21 mouse cellular contexts compared by ENCODE assay signal in the genomic region with DNA sequence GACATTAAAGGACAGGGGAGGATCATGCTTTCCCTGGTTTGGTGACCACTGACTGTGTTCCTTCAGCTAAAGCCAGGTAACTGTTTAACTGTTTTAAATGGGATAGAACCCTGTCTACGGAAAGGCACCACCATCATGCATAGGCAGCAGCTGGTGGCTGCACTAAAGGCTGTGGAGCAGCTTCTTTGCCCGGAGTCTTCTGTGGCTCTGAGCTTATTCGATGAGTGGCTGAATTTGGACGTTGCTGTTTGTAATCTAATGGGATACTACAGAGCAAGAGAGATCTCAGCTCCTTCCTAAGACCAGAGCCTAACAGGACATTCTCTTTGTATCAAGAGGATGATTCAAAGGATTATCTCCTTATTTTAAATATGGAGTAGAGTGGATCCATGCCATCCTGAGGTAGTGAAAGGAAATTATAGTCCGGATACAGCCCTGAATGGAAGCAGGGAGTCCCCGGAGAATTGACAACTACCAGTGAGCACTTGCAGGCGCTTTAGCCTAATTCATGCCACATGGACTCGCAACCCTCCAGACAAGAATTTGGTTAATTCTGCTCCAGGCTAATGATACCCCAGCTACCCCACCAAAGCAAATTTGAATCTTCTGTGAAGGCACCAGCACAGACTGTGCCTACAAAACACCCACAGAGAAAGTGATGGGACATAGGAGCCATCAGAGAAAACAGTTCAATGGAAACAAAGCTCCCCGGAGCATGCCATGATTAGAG. TPM values are rescaled to one million over a fixed set of nuclear protein-coding genes. Genes with fewer than 3 reads are reported as not detected.
A peak's percentile ranks its signal among the peaks of the same experiment; 100 is the strongest.
DNase-seq lines count a peak whose midpoint lies in the region; ATAC-seq lines count a peak whose summit lies in the region.
"Had no signal": no experiment of that assay in that cellular context is flagged by ENCODE, and none has a peak within 500 bp of the region (broad histone marks: within the 10 kb centered on the region; RNA-seq: fewer than 3 reads in every experiment).

No protein-coding gene starts in this region.

- no peaks in the 10 kb centered on the region for H3K9me3 ChIP-seq in forebrain, embryonic 10.5 days
- peaks cover 3% of the 10 kb centered on the region; the same call in 1 of the 2 replicates for H3K9me3 ChIP-seq in forebrain, embryonic 16.5 days (ENCODE audit: control insufficient read depth, low read length)
- no peaks in the 10 kb centered on the region for H3K9me3 ChIP-seq in midbrain, embryonic 14.5 days (ENCODE audit: control insufficient read depth, low read length)
- no peaks in the 10 kb centered on the region for H3K9me3 ChIP-seq in midbrain, embryonic 15.5 days
- H3K9me3 ChIP-seq in embryonic facial prominence, embryonic 13.5 days: no peaks in the 10 kb centered on the region
- no peaks in the 10 kb centered on the region for H3K9me3 ChIP-seq in intestine, embryonic 16.5 days (ENCODE audit: control insufficient read depth, low read length)
- H3K9me3 ChIP-seq: neural tube, embryonic 13.5 days had no signal

- no peak for DNase-seq in forebrain, embryonic 10.5 days (ENCODE audit: extremely low spot score, low spot score)
- DNase-seq in midbrain, embryonic 14.5 days: peak; percentile 1
- no peak for DNase-seq in gastrocnemius, postnatal 4 days (ENCODE audit: low spot score in 2 of 2)
- DNase-seq in spleen, postnatal 10 days (ENCODE audit: low spot score in 2 of 2): no peak
- DNase-seq: adrenal gland, postnatal 25 days; cerebellum, adult 18-20 months; forebrain, postnatal 0 days; gastrocnemius, adult 2 months; heart, postnatal 4 days; kidney, adult 2 months; kidney, postnatal 10 days; lung, adult 2 months; thymus, postnatal 36 days had no signal

- H3K27ac ChIP-seq in forebrain, embryonic 10.5 days: peak overlapping the region; percentile 62
- no peak overlapping the region for H3K27ac ChIP-seq in forebrain, embryonic 16.5 days (ENCODE audit: low read length)
- H3K27ac ChIP-seq in midbrain, embryonic 14.5 days (replicated peaks; ENCODE audit: low read depth, low read length): no peak overlapping the region
- H3K27ac ChIP-seq in midbrain, embryonic 15.5 days: no peak overlapping the region
- H3K27ac ChIP-seq in embryonic facial prominence, embryonic 13.5 days: peak overlapping the region; percentile 41; the same call in 1 of the 2 replicates
- H3K27ac ChIP-seq in intestine, embryonic 16.5 days (ENCODE audit: low read length): no peak overlapping the region
- H3K27ac ChIP-seq: gastrocnemius, adult 2 months; neural tube, embryonic 13.5 days had no signal

- WGBS in forebrain, embryonic 10.5 days: 73% methylated on average over 9 of the region's 9 CpGs
- WGBS in forebrain, embryonic 16.5 days: 71% methylated on average over 9 of the region's 9 CpGs
- 78% methylated on average over 9 of the region's 9 CpGs for WGBS in midbrain, embryonic 14.5 days
- WGBS in midbrain, embryonic 15.5 days: 68% methylated on average over 9 of the region's 9 CpGs
- 33% methylated on average over 9 of the region's 9 CpGs for WGBS in embryonic facial prominence, embryonic 13.5 days
- 75% methylated on average over 9 of the region's 9 CpGs for WGBS in intestine, embryonic 16.5 days

- no peak overlapping the region for H3K9ac ChIP-seq in forebrain, embryonic 16.5 days (replicated peaks; ENCODE audit: low read depth, low read length)
- H3K9ac ChIP-seq in midbrain, embryonic 14.5 days (replicated peaks; ENCODE audit: low read length): no peak overlapping the region
- no peak overlapping the region for H3K9ac ChIP-seq in midbrain, embryonic 15.5 days
- no peak overlapping the region for H3K9ac ChIP-seq in embryonic facial prominence, embryonic 13.5 days
- no peak overlapping the region for H3K9ac ChIP-seq in intestine, embryonic 16.5 days (ENCODE audit: low read depth, low read length)
- H3K9ac ChIP-seq: forebrain, postnatal 0 days; neural tube, embryonic 13.5 days had no signal

- no peak overlapping the region for H3K4me2 ChIP-seq in forebrain, embryonic 16.5 days (ENCODE audit: low read length)
- no peak overlapping the region for H3K4me2 ChIP-seq in midbrain, embryonic 14.5 days (ENCODE audit: low read length)
- no peak overlapping the region for H3K4me2 ChIP-seq in midbrain, embryonic 15.5 days
- peak overlapping the region; percentile 17; the same call in 1 of the 2 replicates for H3K4me2 ChIP-seq in embryonic facial prominence, embryonic 13.5 days
- no peak overlapping the region for H3K4me2 ChIP-seq in intestine, embryonic 16.5 days (ENCODE audit: low read depth, low read length)
- H3K4me2 ChIP-seq: liver, embryonic 11.5 days; neural tube, embryonic 13.5 days had no signal

- no peaks in the 10 kb centered on the region for H3K36me3 ChIP-seq in forebrain, embryonic 10.5 days (replicated peaks)
- no peaks in the 10 kb centered on the region for H3K36me3 ChIP-seq in forebrain, embryonic 16.5 days (ENCODE audit: control insufficient read depth, insufficient read depth)
- H3K36me3 ChIP-seq in midbrain, embryonic 14.5 days (ENCODE audit: control insufficient read depth, insufficient read depth, low read length): no peaks in the 10 kb centered on the region
- no peaks in the 10 kb centered on the region for H3K36me3 ChIP-seq in midbrain, embryonic 15.5 days (replicated peaks)
- no peaks in the 10 kb centered on the region for H3K36me3 ChIP-seq in embryonic facial prominence, embryonic 13.5 days
- no peaks in the 10 kb centered on the region for H3K36me3 ChIP-seq in intestine, embryonic 16.5 days (ENCODE audit: control insufficient read depth, insufficient read depth, low read length)
- H3K36me3 ChIP-seq: neural tube, embryonic 13.5 days had no signal

- H3K4me1 ChIP-seq in forebrain, embryonic 10.5 days: peaks cover 10% of the 10 kb centered on the region
- H3K4me1 ChIP-seq in forebrain, embryonic 16.5 days (replicated peaks; ENCODE audit: control insufficient read depth, insufficient read depth, low read length): no peaks in the 10 kb centered on the region
- no peaks in the 10 kb centered on the region for H3K4me1 ChIP-seq in midbrain, embryonic 14.5 days (ENCODE audit: control insufficient read depth, insufficient read depth, low read length)
- H3K4me1 ChIP-seq in midbrain, embryonic 15.5 days: no peaks in the 10 kb centered on the region
- H3K4me1 ChIP-seq in embryonic facial prominence, embryonic 13.5 days: peaks cover 9% of the 10 kb centered on the region
- H3K4me1 ChIP-seq in intestine, embryonic 16.5 days (ENCODE audit: control insufficient read depth, insufficient read depth, low read length): no peaks in the 10 kb centered on the region
- H3K4me1 ChIP-seq: neural tube, embryonic 13.5 days had no signal

- no peaks in the 10 kb centered on the region for H3K27me3 ChIP-seq in forebrain, embryonic 10.5 days (ENCODE audit: poor library complexity, severe bottlenecking)
- H3K27me3 ChIP-seq in forebrain, embryonic 16.5 days (replicated peaks; ENCODE audit: control insufficient read depth, insufficient read depth, low read length): no peaks in the 10 kb centered on the region
- H3K27me3 ChIP-seq in midbrain, embryonic 14.5 days (ENCODE audit: control insufficient read depth, insufficient read depth, low read length): no peaks in the 10 kb centered on the region
- no peaks in the 10 kb centered on the region for H3K27me3 ChIP-seq in midbrain, embryonic 15.5 days (replicated peaks)
- H3K27me3 ChIP-seq in embryonic facial prominence, embryonic 13.5 days: no peaks in the 10 kb centered on the region
- H3K27me3 ChIP-seq in intestine, embryonic 16.5 days (replicated peaks; ENCODE audit: control insufficient read depth, insufficient read depth, low read length): no peaks in the 10 kb centered on the region
- H3K27me3 ChIP-seq: CH12.LX; megakaryocyte, embryonic 14.5 days; neural tube, embryonic 13.5 days had no signal

- no peak overlapping the region for H3K4me3 ChIP-seq in forebrain, embryonic 10.5 days
- H3K4me3 ChIP-seq in forebrain, embryonic 16.5 days (replicated peaks; ENCODE audit: low read length): no peak overlapping the region
- no peak overlapping the region for H3K4me3 ChIP-seq in midbrain, embryonic 14.5 days (replicated peaks; ENCODE audit: low read depth, low read length)
- no peak overlapping the region for H3K4me3 ChIP-seq in midbrain, embryonic 15.5 days
- H3K4me3 ChIP-seq in embryonic facial prominence, embryonic 13.5 days: no peak overlapping the region
- no peak overlapping the region for H3K4me3 ChIP-seq in intestine, embryonic 16.5 days (ENCODE audit: low read length)
- H3K4me3 ChIP-seq: gastrocnemius, adult 2 months; megakaryocyte, embryonic 14.5 days; neural tube, embryonic 13.5 days had no signal

- no peak for ATAC-seq in forebrain, embryonic 16.5 days
- ATAC-seq in midbrain, embryonic 14.5 days (ENCODE audit: low FRiP score, low TSS enrichment): no peak
- no peak for ATAC-seq in midbrain, embryonic 15.5 days (replicated peaks)
- ATAC-seq in embryonic facial prominence, embryonic 13.5 days (ENCODE audit: insufficient number of reproducible peaks, insufficient read depth, low FRiP score, low TSS enrichment, low read depth): no peak; the same call in 1 of the 2 replicates
- ATAC-seq in intestine, embryonic 16.5 days: no peak
- ATAC-seq: forebrain, postnatal 0 days had no signal

RNA-seq across cellular contexts. Expression of a gene that starts 42.3 kb away (rescaled TPM):
- 0.76 and 0.95 TPM in 2 replicates for polyA plus RNA-seq in forebrain, embryonic 10.5 days (2016; fragmentation: Nextera tagmentation; extraction: Ambion mirVana)
- polyA plus RNA-seq in forebrain, embryonic 16.5 days (2015; fragmentation: Nextera tagmentation; extraction: Ambion mirVana): 0.90 and 1.5 TPM in 2 replicates
- 0.43 and 0.70 TPM in 2 replicates for polyA plus RNA-seq in midbrain, embryonic 14.5 days (2014; fragmentation: Nextera tagmentation; extraction: Ambion mirVana)
- 0.93 and 1.3 TPM in 2 replicates for polyA plus RNA-seq in midbrain, embryonic 15.5 days (2015; fragmentation: Nextera tagmentation; extraction: Ambion mirVana)
- 4.7 and 4.9 TPM in 2 replicates for polyA plus RNA-seq in embryonic facial prominence, embryonic 13.5 days (2015; fragmentation: Nextera tagmentation; extraction: Ambion mirVana)
- polyA plus RNA-seq in intestine, embryonic 16.5 days (2015; fragmentation: Nextera tagmentation; extraction: Ambion mirVana): 4.3 and 4.9 TPM in 2 replicates
- total RNA-seq in gastrocnemius, postnatal 4 days (2021): 10 to 100 TPM in 1 of 2 experiments, 1 to 10 TPM in 1; 9.1 to 10.5 TPM

Comparison
In these comparisons a context has a peak if more than half of its experiments do, and no peak if none do; other contexts are left out.
1. H3K27ac ChIP-seq: peak in forebrain, embryonic 10.5 days (single experiment) and embryonic facial prominence, embryonic 13.5 days (single experiment); none in forebrain, embryonic 16.5 days (single experiment), midbrain, embryonic 14.5 days (single experiment), midbrain, embryonic 15.5 days (single experiment) and intestine, embryonic 16.5 days (single experiment).